Mouse (Mus musculus): ENCODE results near the gene Themis2. TPM values are rescaled to one million over a fixed set of nuclear protein-coding genes. Genes with fewer than 3 reads are reported as not detected.
"Not testable (repeated sequence)": the region's sequence is repeated elsewhere in the genome, so short reads cannot be mapped to it uniquely, and the experiment has no call there.

Gene Themis2
- polyA plus RNA-seq, 1 experiment from 2014 or later: 2.0 TPM

GRCm38 (mm10) chr4:132795171-132795570, 1.0 kb downstream of the Themis2 start:
- no peak overlapping the region for H3K9ac ChIP-seq
- no peaks in the 10 kb centered on the region for H3K9me3 ChIP-seq
- no peak overlapping the region for H3K27ac ChIP-seq
- no peak overlapping the region for H3K4me2 ChIP-seq (replicated peaks)
- H3K4me3 ChIP-seq (replicated peaks): no peak overlapping the region
- peaks cover 6% of the 10 kb centered on the region; the same call in 1 of the 2 replicates for H3K4me1 ChIP-seq (replicated peaks)
- no peak for ATAC-seq
- WGBS: 60% methylated on average over 7 of the region's 7 CpGs
- H3K27me3 ChIP-seq (replicated peaks): peaks cover 6% of the 10 kb centered on the region
- no peaks in the 10 kb centered on the region for H3K36me3 ChIP-seq

DNA sequence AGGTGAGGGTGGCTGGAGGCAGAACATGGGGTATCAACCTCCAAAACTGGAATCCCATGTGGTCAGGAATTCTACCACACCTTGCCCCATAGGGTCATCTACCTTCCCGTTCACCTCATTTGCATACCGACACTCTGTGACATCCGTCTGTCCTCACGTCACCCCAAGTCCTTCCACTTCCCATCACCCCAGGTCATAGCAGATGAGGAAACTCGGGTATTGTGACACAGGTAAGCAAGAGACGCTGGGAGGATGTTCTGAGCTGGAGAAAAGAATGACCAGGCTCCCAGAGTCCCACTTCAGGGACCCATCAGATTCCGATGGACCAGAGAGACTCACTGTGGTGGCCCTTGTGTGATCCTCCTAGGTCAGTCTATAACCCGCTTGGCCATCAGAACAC, 1.4 kb downstream of the Themis2 start:
- WGBS: 70% methylated on average over 8 of the region's 8 CpGs
- Histone ChIP-seq H3K4me1 (replicated peaks) (peaks cover 6% of the 10 kb centered on the region; the same call in 1 of the 2 replicates), H3K27ac (no peak overlapping the region), H3K4me2 (replicated peaks) (no peak overlapping the region), H3K9ac (no peak overlapping the region), H3K27me3 (replicated peaks) (peaks cover 6% of the 10 kb centered on the region), H3K4me3 (replicated peaks) (no peak overlapping the region), H3K36me3 (no peaks in the 10 kb centered on the region), H3K9me3 (no peaks in the 10 kb centered on the region)
- ATAC-seq: no peak

DNA sequence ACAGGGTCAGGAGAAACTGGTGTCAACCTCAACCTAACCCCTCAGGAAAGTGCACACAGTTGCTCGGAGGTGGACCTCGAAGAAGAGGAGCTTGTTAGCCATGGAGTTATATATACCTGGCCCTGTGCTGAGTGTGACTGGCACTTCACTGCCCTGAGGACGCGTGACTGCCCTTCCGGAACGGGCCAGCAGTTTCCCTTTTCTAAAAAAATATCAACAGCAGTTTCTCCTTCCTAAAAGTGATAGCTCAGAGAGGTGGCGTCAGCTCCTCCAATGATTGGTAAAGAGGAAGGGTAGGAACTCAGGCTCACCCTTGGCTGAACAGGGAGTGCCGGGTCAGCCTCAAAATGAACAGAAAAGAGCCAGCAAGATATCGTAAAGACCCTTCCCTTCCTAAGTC, 2.2 kb downstream of the Themis2 start:
- ATAC-seq: no peak
- H3K4me2 ChIP-seq (replicated peaks): no peak overlapping the region
- 66% methylated on average over 9 of the region's 9 CpGs for WGBS

GRCm38 (mm10) chr4:132793322-132794004, 2.7 kb downstream of the Themis2 start:
- not testable (repeated sequence) for H3K4me3 ChIP-seq (replicated peaks); H3K4me2 ChIP-seq (replicated peaks); H3K27ac ChIP-seq; H3K27me3 ChIP-seq (replicated peaks); H3K4me1 ChIP-seq (replicated peaks); ATAC-seq; H3K9me3 ChIP-seq; H3K36me3 ChIP-seq; H3K9ac ChIP-seq
- 83% methylated on average over 8 of the region's 9 CpGs for WGBS

More for the DNA sequence above, 2.2 kb downstream of the Themis2 start:
- H3K36me3 ChIP-seq: no peaks in the 10 kb centered on the region
- no peaks in the 10 kb centered on the region for H3K9me3 ChIP-seq
- peaks cover 6% of the 10 kb centered on the region; the same call in 1 of the 2 replicates for H3K4me1 ChIP-seq (replicated peaks)
- no peak overlapping the region for H3K4me3 ChIP-seq (replicated peaks)
- H3K27me3 ChIP-seq (replicated peaks): peaks cover 6% of the 10 kb centered on the region
- H3K9ac ChIP-seq: no peak overlapping the region
- H3K27ac ChIP-seq: no peak overlapping the region

- Histone ChIP-seq H3K4me1 (replicated peaks) (no peaks in the 10 kb centered on the region), H3K27ac (no peak overlapping the region), H3K4me2 (replicated peaks) (no peak overlapping the region), H3K27me3 (replicated peaks) (peaks cover under 1% of the 10 kb centered on the region; the same call in 1 of the 2 replicates), H3K9me3 (no peaks in the 10 kb centered on the region), H3K9ac (no peak overlapping the region), H3K4me3 (replicated peaks) (no peak overlapping the region), H3K36me3 (no peaks in the 10 kb centered on the region)
- ATAC-seq: no peak
- 87% methylated on average over 8 of the region's 8 CpGs for WGBS
Measured at GRCm38 (mm10) chr4:132789731-132790130, 6.5 kb downstream of the Themis2 start.

DNA sequence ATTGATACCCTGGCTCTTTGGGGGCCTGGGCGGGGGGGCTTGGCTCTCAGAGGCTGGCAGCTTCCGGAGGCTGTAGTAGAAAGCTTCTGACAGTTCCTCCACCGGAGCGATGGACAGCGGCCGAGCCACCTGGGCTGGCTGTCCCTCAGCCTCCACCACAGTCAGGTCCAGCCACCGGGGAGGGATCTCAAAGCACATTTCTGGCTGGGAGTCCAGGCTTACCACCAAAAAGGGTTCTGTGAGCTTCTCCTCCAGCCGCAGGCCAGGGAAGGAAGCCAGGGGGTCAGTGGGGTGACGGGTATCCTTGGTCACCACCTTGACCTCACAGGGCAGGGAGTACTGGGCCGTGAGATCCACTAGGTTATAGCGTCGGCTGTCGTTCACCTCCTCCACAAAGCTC, 11.0 kb downstream of the Themis2 start:
- ATAC-seq: no peak
- H3K4me3 ChIP-seq (replicated peaks): no peak overlapping the region
- H3K27ac ChIP-seq: no peak overlapping the region
- H3K4me1 ChIP-seq (replicated peaks): no peaks in the 10 kb centered on the region
- H3K9ac ChIP-seq: no peak overlapping the region
- no peak overlapping the region for H3K4me2 ChIP-seq (replicated peaks)
- WGBS: 87% methylated on average over 13 of the region's 13 CpGs
- no peaks in the 10 kb centered on the region for H3K36me3 ChIP-seq
- no peaks in the 10 kb centered on the region for H3K9me3 ChIP-seq
- no peaks in the 10 kb centered on the region for H3K27me3 ChIP-seq (replicated peaks)

DNA sequence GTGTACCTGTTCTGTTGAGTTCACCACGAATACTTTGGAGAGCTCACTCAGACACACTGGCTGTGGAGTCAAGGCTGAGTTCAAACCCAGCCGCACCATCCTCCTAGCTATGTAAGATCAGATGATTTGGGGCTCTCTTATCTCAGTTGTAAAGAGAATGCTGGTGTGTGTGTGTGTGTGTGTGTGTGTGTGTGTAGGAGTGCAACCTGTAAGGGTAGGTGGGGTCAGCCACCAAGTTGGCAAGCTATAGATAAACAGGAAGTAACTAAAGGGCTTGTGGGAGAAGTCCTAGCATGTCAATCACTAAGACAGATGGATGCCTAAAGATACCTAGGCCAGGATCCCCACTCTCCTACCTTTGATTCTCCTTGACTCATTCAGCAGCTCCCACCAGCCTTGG, 12.5 kb downstream of the Themis2 start:
- 84% methylated on average over 2 of the region's 2 CpGs for WGBS
- Histone ChIP-seq H3K36me3 (peaks cover 9% of the 10 kb centered on the region), H3K27me3 (replicated peaks) (no peaks in the 10 kb centered on the region), H3K27ac (no peak overlapping the region), H3K4me2 (replicated peaks) (no peak overlapping the region), H3K9me3 (no peaks in the 10 kb centered on the region), H3K9ac (no peak overlapping the region), H3K4me1 (replicated peaks) (no peaks in the 10 kb centered on the region), H3K4me3 (replicated peaks) (no peak overlapping the region)
- no peak for ATAC-seq

- no peak for ATAC-seq
- H3K9me3 ChIP-seq: no peaks in the 10 kb centered on the region
- H3K27me3 ChIP-seq (replicated peaks): no peaks in the 10 kb centered on the region
- H3K27ac ChIP-seq: no peak overlapping the region
- WGBS: 89% methylated on average over 4 of the region's 4 CpGs
- H3K9ac ChIP-seq: no peak overlapping the region
- H3K36me3 ChIP-seq: peaks cover 39% of the 10 kb centered on the region
- H3K4me2 ChIP-seq (replicated peaks): no peak overlapping the region
- no peaks in the 10 kb centered on the region for H3K4me1 ChIP-seq (replicated peaks)
- no peak overlapping the region for H3K4me3 ChIP-seq (replicated peaks)
Measured at GRCm38 (mm10) chr4:132780288-132780687, 15.9 kb downstream of the Themis2 start.

DNA sequence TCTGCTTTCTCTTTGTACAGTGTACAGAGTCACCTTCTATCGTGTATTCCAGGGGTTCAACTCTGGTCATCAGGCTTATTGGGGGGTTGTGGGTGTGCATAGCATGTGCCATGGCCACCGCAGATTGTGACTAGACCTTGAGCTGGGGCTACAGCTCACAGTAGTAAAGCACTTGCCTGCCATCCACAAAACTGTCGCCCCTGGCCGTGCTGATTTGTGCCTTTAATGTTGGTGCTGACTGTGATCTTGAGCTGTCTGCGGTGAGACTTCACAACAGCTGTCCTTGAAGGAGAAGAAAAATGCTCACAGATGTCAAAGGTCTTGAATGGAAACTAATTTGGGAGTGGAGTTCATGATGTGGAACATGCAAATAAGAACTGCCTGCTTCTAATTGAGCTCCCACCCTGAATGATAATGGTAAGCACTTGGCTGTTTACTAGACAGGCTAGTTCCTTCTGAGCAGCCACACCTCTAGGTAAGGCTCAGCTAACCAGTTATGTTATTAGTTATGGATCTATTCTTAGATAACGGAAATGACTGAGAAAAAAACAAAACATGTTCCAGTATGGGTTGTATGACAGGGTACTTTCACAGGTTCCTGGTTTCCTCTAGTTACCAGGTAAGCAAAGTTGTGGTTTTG, 17.5 kb downstream of the Themis2 start:
- no peak for ATAC-seq
- Histone ChIP-seq H3K4me1 (replicated peaks) (no peaks in the 10 kb centered on the region), H3K9me3 (no peaks in the 10 kb centered on the region), H3K9ac (no peak overlapping the region), H3K27me3 (replicated peaks) (no peaks in the 10 kb centered on the region), H3K36me3 (peaks cover 51% of the 10 kb centered on the region), H3K4me2 (replicated peaks) (no peak overlapping the region), H3K4me3 (replicated peaks) (no peak overlapping the region), H3K27ac (no peak overlapping the region)
- WGBS: 95% methylated on average over 6 of the region's 6 CpGs

DNA sequence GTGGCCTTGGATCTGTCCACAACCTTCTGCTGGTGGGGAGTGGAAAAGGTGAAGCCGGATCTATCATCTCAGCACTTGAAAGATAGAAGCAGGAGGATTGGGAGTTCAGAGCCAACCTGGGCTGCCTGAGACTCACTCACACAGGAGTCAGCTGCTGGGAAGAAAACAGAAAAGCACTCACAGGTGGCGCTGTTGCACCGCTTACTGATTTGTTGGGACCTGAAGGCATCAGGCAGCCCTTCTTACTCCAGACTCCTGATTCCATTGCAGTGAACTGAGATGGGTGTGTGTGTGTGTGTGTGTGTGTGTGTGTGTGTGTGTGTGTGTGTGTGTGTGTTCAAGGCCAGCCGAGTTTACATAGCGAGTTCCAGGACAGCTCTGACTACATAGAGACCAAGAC, 19.4 kb downstream of the Themis2 start:
- ATAC-seq: no peak
- no peak overlapping the region for H3K4me2 ChIP-seq (replicated peaks)
- H3K27ac ChIP-seq: no peak overlapping the region
- WGBS: 81% methylated on average over 5 of the region's 5 CpGs
- no peak overlapping the region for H3K9ac ChIP-seq
- peaks cover 57% of the 10 kb centered on the region for H3K36me3 ChIP-seq
- no peak overlapping the region for H3K4me3 ChIP-seq (replicated peaks)
- H3K9me3 ChIP-seq: no peaks in the 10 kb centered on the region
- no peaks in the 10 kb centered on the region for H3K4me1 ChIP-seq (replicated peaks)
- H3K27me3 ChIP-seq (replicated peaks): no peaks in the 10 kb centered on the region

DNA sequence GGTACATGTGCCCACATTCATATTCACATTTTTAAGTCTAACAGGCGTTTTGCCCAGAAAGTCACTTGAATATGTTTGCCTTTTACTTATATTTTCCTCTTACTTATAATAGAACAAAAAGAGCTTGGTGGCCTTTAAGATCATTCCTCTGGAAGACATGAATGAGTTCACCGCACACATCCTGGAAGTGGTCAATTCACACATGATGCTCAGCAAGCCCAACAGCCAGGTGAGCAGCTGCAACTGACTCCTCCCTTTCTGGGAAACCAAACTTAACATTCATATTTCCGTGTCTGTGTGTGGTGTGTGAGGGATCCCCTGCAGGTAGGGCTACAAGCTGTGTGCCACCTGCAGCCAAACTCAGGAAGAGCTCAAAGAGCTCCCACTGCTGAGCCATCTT, 21.3 kb downstream of the Themis2 start:
- ATAC-seq: no peak
- H3K9me3 ChIP-seq: no peaks in the 10 kb centered on the region
- H3K4me3 ChIP-seq (replicated peaks): no peak overlapping the region
- H3K4me2 ChIP-seq (replicated peaks): no peak overlapping the region
- no peaks in the 10 kb centered on the region for H3K27me3 ChIP-seq (replicated peaks)
- H3K9ac ChIP-seq: no peak overlapping the region
- H3K27ac ChIP-seq: no peak overlapping the region
- H3K4me1 ChIP-seq (replicated peaks): no peaks in the 10 kb centered on the region
- WGBS: 77% methylated on average over 3 of the region's 3 CpGs
- H3K36me3 ChIP-seq: peaks cover 65% of the 10 kb centered on the region

DNA sequence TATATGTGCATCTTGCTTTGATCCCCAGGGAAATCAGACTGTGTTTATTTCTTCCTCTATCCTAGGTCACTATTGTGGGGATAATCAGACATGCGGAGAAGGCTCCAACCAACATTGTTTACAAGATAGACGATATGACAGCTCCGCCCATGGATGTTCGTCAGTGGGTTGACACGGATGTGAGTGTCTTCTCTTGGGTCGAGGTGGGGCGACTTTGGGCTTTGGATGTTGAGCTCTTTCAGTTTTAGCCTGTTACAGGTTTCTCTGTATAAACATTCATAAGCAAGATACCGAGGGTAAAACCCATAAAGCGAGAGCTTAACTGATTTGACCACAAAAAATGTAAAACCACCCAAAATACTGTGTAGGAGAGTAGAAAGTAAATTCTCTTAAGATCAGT, 24.4 kb downstream of the Themis2 start:
- Histone ChIP-seq H3K27me3 (replicated peaks) (no peaks in the 10 kb centered on the region), H3K4me1 (replicated peaks) (peaks cover 11% of the 10 kb centered on the region), H3K36me3 (peaks cover 38% of the 10 kb centered on the region), H3K9me3 (no peaks in the 10 kb centered on the region), H3K4me3 (replicated peaks) (no peak overlapping the region), H3K27ac (no peak overlapping the region), H3K4me2 (replicated peaks) (no peak overlapping the region), H3K9ac (no peak overlapping the region)
- 88% methylated on average over 9 of the region's 9 CpGs for WGBS
- no peak for ATAC-seq

Measured in intestine, embryonic 15.5 days (tissue).